Mouse (Mus musculus) megakaryocyte progenitor cell, adult 5-6 weeks (primary cell): ENCODE measurements around the gene Fndc9. TPM values are rescaled to one million over a fixed set of nuclear protein-coding genes. Genes with fewer than 3 reads are reported as not detected.

ENCODE experiments used
- ATAC-seq: replicated peaks from 2 replicates; pipeline ENCODE4 v1.8.0; 2016; ENCODE audit warnings: mild to moderate bottlenecking, moderate TSS enrichment, inconsistent platforms; ENCODE audit not compliant: poor library complexity
- total RNA-seq, 2 experiments: library from RNA; stranded (forward) in 1 of 2; stranded (reverse) in 1 of 2; fragments of 157-497, 149-512 nt in 1 of 2; fragments of 200-1000 nt in 1 of 2; gene quantifications; 2 replicates each; pipeline versions ENCODE4 v1.2.3 to v1.2.4; 2015 to 2017

Fndc9 gene
- total RNA-seq (2015) (not detected in 2 replicates), total RNA-seq (2017) (not detected in 2 replicates)

DNA sequence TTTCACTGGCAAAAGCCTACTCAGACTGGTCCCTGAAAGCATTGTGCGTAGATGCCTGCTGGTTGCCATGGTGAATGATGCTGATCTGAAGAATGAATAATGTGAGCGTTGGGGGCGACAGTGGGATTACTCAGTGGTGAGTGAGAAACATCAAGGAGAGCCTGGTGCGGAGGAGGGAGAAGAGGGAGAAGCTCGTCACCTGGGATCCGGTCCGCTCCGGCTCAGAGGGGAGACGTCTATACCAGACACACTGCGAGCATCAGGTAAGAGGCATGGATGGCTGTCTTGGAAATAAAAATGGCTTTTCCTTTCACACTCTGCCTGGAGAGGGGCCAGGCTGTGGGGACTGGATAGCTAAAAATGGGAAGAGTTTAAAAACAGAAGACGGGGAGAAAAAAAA is at the start of gene Fndc9:
Fndc9 (plus strand) TSS at position 198 of the 400 bp plus-strand sequence.
- ATAC-seq: no peak

DNA sequence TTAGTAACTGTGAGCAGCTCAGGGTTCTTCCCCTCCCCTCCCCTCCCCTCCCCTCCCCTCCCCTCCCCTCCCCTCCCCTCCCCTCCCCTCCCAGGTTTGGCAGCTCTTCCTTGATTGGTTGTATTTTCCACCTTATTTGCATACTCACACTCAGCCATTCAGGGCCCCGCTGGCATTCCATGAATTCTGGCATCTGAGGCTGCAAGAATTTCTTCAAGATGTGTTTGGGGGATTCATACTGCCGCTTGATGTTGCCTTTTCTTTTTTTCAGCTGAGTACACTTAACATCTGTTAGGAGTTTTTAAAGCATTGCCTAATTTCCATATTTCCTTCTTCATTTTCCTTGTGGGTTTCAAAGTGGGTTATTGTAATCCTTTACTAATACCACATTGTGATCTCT is 47.0 kb upstream of the Fndc9 start:
- ATAC-seq: no peak

DNA sequence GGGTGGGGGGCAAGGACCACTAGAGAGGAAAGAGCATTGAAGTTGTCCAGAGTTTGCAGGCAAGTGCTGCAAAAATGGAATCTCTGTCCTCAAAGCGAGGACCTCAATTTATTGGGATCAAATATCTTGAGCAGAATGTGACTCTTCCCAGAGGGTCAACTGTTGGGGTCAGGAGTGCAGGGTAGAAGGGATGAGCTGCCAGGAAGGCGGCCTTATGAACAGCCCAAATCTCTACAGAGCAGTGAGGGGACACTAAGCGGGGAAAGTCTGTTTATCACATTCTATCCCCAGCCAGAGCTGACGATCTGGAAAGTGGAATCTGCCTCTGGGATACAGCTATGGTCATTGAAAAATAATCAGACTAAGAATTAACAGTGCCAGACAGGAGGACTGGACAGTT is 41.2 kb upstream of the Fndc9 start:
- ATAC-seq: no peak

DNA sequence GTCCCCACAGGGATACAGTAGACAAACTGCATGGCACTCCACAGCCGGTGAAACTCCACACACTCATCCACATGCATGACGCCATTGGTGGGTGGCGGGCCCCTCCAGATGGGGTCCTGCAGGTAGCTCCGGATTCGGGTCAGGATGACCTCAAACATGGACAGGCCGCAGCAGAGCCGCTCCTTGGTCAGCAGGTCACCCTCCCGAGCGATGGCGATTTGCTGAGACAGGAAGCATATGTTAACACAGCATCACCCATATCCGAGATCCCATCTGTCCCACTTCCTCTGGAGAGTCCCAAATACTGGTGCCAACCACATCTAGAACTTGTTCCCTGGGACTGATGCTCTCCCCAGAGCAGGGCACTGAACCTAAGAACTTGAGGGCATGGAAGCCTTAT is 34.7 kb upstream of the Fndc9 start:
- no peak for ATAC-seq

DNA sequence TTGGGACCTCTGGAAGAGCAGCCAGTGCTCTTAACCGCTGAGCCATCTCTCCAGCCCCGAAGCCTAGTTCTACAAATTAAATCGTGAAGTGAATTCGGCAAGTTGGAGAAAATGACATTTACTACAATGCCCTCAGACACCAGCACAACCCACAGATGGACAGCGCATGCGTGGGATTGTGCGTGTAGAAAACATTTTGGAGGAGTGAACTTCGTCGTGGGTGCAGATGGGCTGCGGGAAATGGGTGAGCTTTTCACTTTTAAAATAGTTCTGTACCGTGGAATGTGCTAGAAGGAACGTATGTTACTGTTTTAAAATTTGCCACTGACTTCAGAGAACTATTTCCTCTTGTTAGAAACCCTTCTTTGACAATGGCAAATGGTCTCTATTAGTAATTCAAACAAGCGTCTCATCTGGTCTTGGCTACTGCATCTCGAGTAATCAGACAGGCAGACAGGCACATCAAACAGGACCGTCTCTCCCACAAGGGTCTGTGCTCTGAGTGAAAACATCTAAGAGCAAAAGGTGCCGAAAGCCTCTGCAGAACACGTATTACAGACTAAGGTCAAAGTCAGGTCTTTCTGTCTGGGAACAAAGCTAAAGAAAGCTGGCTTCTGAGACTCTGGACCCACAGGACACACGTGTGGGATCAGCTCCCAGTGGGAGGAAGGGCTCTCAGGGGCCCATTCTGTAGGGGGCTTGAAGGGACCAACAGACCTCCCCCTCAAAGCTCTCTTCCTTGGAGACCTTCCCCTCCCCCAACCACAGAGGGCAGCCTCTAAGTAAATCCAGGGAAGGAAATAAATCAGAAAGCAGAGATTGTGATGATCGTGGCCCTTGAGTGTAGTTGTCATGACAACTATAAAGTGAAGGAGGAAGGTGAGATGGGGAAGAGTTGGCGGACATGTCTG is 33.4 kb upstream of the Fndc9 start:
- no peak for ATAC-seq

DNA sequence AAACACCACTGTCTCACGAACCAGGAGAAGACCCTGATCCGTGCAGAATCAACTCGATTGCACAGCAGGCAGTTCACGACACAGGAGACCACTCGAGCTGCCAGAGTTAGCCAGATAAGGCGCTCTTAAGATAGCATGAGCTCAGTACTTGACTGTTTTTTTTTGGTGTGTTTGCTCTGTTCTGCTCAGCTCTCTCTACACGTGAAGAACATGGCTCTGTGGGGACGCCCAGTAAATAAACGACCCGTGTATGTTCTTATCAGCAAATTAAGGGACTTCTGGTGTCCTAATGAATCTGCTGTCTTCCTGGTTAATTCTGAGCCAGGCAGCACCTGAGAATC is 32.8 kb upstream of the Fndc9 start:
- no peak for ATAC-seq

DNA sequence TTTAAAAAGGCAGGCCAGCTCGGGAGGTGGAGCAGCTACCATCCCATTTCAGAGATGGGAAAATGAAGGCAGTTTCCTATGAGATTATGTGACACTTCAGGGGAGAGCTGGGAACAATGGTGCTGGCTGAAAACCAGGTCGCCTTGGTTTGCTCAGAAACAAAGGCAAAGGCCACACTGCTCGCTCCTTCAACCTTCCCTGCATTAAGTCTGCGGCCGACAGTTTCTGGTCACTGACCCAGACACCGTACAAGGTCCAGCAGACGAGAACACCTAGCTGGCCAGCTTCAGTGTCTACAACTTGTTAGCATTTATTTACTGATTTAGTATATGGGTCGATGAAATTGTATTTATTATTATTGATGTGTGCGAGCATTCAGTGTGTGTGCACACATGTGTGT is 30.5 kb upstream of the Fndc9 start:
- no peak for ATAC-seq

DNA sequence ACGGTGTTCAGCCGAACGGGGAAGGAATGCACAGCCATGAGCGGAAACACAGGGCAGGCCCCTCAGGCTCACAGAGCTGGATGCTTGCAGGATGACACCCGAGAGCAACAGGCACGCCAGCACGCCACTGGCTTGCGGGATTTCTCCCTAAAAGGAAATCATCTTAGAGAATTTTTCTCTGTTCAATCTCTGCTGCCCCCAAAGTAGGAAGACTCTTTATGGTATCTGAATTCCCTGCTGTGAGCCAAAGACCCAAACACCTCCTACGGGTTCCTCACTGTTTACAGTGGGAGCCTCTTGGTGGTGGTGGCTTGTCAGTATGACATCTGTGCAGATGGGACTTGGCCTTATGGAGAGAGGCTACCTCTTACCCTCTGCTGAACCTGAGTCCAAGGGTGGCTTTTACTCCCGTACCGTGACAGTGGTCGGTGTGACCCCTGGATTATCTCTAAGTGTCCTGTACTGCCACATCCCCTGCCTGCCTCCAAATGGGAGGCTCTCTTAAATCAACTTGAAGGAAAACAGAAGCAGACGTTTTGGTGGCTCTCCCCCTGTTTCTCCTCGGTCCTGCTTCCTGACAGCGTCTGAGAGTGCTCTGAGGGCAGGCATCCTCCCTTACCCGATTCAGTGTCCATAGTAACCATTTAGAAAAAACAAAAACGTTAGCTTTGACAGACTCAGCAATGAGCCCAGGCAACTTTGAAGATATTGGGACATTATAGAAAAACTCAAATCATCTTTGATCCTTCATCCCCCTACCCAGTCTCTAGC is 29.5 kb upstream of the Fndc9 start:
- no peak for ATAC-seq

DNA sequence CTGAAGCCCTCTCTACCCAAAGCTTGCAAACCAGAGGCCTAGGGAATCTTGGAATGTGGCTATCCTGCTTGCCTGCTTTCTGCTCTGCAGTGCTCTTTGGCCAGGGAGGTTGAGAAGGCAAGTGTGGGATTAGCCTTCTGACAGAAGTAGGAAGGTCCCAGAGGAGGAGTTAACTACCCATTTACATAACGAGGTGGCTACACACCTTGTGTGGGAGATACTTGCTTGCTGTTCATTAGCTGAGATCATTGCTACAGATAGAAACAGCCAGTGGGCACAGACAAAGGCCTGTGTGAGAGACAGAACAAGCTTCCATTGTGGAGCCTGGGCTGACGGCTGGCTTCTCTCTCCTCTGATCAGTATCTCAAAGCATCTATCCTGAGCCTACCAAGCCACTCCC is 25.4 kb upstream of the Fndc9 start:
- no peak for ATAC-seq

DNA sequence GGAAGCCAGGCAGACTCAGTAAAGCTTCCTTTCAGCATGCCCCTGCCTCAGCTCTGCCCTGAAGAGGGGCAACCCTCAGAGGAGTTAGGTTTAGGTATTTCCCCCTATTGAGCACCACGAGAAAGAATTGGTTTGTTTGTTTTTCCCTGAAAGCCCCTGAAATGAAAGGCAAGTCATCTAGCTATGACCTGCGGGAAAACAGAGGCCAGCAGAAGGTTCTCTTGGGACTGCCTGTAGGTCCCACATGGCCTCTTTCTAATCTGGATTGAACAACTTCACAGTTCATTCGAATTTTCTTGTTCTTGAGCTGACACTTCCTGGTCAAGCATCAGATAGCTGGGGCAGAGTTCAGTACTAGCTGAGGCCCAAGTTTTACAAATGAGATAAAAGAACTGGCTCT is 23.5 kb upstream of the Fndc9 start:
- no peak for ATAC-seq

DNA sequence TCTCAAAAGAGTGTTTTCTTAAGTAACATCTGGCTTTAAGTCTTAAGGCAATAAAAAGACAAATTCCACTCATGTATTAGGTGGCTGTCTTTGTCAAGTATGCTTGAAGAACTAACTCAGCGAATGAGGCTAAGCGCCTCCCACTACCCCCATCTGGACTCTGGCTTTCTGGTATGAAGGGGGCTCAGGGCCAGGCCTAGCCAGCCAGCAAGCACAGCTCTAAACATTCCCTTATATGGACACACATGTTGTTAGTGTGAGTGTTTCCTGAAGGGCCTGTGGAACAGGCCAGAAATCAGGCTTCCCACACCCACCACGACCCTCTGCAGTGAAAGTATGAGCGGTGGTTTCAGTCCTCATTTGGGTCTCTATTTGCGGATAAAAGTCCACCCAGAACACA is 21.5 kb upstream of the Fndc9 start:
- ATAC-seq: no peak

DNA sequence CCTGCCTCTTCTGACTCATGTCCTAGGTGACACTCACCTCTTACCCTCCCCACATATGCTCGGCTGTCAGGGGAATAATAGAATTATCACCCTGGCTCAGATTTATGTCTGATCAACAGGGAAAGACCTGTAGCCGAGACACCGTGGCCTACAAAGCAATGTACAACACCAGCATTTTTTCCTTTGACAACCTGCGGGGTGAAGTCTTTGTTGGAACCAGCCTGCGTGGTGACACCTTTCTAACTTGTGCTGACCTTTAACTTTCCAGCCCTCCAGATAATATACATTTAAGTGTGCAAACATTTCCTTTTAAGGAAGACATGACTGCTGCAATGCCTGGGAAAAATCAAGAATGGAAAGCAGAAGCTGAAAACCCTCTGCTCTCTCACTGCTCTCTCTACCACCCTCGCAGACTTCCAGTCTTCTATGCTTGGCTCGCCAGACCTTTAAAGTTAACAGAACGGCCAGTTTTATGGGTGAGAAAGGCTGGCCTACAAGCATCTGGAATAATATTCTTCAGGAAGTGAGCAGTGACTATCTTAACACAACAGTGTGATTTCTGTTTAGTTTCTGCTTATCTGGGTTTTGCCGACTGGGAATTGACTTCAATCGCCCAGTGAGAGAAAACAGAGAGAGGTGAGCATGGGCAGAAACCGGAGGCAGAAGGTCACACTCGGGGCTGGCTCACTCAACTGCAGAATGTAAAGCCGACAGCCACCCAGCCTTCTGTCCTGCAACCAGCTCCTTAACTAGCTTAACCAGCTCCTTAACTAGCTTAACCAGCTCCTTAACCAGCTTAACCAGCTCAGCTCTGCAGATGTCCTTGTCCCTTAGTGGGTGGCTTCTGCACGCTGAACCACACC is 20.7 kb upstream of the Fndc9 start:
- ATAC-seq: no peak

DNA sequence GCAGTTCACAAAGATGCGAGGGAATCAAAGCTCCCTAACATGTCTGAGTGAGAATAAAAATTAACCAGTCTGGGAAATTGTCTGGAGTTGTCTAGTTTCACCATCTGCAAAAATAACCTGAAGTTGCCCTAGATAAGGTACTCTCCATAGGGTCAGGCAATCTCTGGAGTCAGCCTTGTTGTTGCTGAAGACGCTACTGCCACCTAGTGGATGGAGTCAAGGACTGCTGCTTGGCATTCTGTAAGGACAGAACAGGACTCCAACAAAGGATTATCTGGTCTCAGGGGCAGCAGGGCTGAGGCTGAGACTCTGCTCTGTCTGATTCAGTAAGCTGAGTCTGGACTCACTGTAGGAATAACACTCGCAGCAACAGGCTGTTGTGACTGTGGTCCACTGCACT is 20.0 kb upstream of the Fndc9 start:
- peak; percentile 94 for ATAC-seq

DNA sequence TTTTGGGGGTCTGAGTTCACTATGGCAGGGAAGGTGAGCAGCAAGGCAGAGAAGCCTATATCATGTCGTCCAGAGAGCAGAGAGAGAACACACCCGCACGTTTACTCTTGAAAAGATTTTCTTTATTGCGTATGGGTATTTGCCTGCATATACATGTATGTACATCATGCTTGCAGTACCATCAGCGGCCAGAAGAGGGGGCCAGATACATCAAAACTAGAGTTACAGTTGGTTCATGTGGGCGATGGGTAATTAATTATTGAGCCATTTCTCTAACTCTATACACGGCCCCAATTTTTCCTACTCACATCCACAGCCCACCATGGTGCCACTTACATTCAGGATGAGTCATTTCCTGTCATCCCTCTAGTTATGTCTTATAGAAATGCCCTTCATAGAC is 18.7 kb upstream of the Fndc9 start:
- 0 out of 2 replicates have a peak, but pooled peaks have one; percentile 50 for ATAC-seq

DNA sequence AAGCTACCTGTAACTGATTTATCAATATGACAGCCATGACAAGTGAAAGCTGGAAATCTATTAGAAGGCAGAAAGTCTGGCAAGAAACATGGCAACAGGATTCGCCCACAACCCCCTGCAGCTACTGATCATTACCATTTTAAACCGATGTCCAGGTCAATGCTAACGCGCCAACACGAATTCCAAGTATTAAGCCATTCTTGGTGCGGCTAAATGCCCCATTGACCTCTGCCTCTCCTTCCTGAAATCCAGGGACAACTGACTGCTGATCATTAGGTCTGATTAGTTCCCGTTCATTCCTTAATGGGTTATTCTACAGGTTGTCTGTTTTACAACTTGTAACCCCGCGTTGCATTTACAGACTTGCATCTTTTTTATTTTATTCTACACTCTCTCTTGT is 17.6 kb upstream of the Fndc9 start:
- no peak for ATAC-seq

DNA sequence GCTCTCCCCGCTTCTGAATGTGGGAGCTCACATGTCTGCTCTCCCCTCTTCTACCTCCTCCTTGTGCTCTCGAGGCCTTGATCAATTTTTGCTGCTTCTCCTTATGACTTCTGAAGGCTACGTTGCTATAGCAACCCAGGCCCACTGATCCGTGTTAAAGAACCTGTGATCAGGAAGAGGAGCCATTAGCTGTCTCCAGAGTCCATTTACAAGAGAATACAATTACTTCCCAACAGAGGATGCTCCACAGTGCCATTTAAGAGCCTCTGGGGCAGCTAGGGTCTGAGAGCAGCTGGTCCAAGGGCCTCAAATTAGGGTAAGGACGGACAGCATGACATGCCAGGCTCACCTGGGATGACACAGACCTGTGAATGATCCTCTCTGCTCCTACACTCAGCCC is 16.7 kb upstream of the Fndc9 start:
- no peak for ATAC-seq

DNA sequence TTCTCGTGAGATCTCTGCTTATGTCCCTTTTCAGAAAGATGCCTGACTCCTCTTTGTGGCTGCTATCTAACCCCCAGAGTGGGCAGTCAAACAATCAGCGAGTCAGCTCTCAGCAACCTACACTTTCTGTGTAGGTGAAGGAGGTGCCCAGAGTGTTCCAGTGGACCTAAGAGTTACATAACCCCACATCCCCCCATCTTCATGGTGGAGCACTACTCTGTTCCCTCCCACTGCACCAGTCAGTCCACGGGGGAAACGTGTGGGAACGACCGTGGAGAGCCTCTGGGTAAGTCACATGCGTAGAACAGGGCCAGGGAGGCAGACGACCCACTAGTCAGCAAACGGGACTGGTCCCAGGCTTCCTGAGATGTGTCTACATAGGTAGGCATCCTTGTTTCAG is 16.0 kb upstream of the Fndc9 start:
- no peak for ATAC-seq

DNA sequence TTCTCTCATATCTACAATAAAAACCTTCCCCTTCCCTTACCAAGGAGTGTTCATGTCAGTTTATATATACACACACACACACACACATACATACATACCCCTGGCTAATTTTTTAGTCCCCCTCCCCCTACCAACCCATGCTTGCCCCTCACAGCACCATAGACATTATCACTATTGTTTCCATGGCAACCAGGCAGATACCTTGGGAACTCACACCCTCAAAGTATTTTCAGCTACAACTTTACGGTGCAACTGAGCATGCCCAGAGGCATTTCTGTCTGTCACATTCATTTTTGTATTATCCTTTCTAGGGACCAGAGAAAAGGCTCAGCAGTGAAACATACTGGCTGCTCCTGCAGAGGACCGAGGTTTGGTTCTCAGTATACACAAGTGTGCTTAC is 15.1 kb upstream of the Fndc9 start:
- no peak for ATAC-seq

DNA sequence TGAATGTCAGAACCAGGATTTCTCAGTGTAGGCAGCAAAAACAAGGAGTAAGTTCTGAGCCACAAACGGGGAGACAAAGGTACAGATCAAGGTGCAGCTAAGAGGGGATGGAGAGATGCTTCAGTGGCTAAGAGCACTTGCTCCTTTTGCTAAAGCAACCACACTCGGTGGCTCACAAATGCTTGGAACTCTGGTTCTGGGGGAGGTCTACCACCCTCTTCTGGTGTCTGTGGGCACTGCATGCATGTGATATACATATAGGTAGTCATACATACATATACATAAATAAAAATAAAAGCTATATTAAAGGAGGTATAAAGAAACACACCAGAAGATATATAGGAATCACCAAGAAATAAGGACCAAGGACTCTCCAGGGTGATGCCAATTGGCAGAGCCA is 11.8 kb upstream of the Fndc9 start:
- ATAC-seq: no peak

DNA sequence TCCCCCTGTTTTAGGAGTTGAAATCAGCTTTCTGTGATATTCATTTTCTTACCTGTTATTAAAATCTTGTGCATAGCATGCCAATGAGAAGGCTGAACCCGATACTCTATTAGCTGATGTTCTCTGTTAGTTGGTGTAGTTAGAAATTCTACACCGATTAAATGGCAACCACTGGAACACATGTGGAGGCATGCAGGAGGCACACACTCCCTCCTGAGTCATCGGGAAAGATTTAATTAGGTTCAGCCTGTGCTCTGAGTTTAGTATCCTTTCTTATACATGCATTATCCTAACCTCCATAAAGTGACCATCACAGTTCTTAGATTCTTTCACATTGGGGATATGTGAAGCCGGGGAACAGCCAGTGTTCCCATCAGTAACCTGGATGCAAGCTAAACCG is 10.0 kb upstream of the Fndc9 start:
- no peak for ATAC-seq

DNA sequence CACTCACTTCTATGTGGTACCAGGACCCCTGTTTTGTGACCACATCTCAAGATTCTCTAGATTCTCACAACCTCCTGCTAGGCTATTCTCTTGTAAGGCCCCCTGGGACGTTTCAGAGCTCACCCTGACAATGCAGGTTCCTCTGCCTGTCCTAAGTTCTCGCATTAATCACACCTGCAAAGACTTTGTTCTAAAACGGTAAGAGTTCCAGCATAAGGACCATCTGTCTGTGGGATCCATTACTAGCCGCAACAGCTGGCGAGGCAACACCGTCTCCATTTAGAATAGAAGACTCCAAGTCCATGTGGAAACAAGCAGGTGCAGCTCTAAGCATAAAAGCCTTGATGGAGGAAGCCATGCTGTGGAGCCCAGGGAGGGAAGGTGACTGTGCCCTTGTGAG is 5.1 kb upstream of the Fndc9 start:
- no peak for ATAC-seq
